Mouse (Mus musculus) G1E-ER4 (cell line): ENCODE results near the gene Angptl6. TPM values are rescaled to one million over a fixed set of nuclear protein-coding genes. Genes with fewer than 3 reads are reported as not detected.

Experiments
- GATA1 ChIP-seq: IDR thresholded peaks from one replicate; pipeline ENCODE4 v1.8.0; 2012; ENCODE audit warnings: low read length, inconsistent platforms
- polyA plus RNA-seq: library from polyadenylated mRNA; stranded (reverse); fragments of >175 nt; gene quantifications from 2 replicates; pipeline ENCODE4 v1.2.3, GENCODE M21; 2012

The Angptl6 gene
- polyA plus RNA-seq = 3.5 and 4.1 TPM in 2 replicates

GRCm38 (mm10) chr9:20879097-20879792, at the start of gene Angptl6:
TSS of gene Angptl6 (minus strand) at chr9:20879727.
- no peak for TF ChIP-seq GATA1

GRCm38 (mm10) chr9:20923258-20923657, 43.7 kb upstream of the Angptl6 start:
- TF ChIP-seq GATA1 = no peak

- TF ChIP-seq GATA1 = no peak
Observed at GRCm38 (mm10) chr9:20916160-20916559, 36.6 kb upstream of the Angptl6 start.

GRCm38 (mm10) chr9:20909948-20910347, 30.4 kb upstream of the Angptl6 start:
- no peak for TF ChIP-seq GATA1

- TF ChIP-seq GATA1 = no peak
Observed at GRCm38 (mm10) chr9:20902174-20902491, 22.6 kb upstream of the Angptl6 start.

- TF ChIP-seq GATA1 = no peak
Observed at GRCm38 (mm10) chr9:20901466-20902173, 22.1 kb upstream of the Angptl6 start.

- TF ChIP-seq GATA1 = no peak
Observed at GRCm38 (mm10) chr9:20898511-20899073, 19.1 kb upstream of the Angptl6 start, which contains the start of gene Eif3g. TSS of gene Eif3g (minus strand) at chr9:20898623.

- no peak for TF ChIP-seq GATA1
Observed at GRCm38 (mm10) chr9:20897736-20898510, 18.4 kb upstream of the Angptl6 start.

- no peak for TF ChIP-seq GATA1
Observed at GRCm38 (mm10) chr9:20895382-20895781, 15.9 kb upstream of the Angptl6 start.

- TF ChIP-seq GATA1 = no peak
Observed at GRCm38 (mm10) chr9:20894629-20895028, 15.1 kb upstream of the Angptl6 start.

- TF ChIP-seq GATA1 = no peak
Observed at GRCm38 (mm10) chr9:20893590-20894343, 14.2 kb upstream of the Angptl6 start.

GRCm38 (mm10) chr9:20893069-20893468, 13.5 kb upstream of the Angptl6 start:
- TF ChIP-seq GATA1 = no peak

- no peak for TF ChIP-seq GATA1
Observed at GRCm38 (mm10) chr9:20892104-20892653, 12.7 kb upstream of the Angptl6 start.

GRCm38 (mm10) chr9:20891339-20892103, 12.0 kb upstream of the Angptl6 start:
- TF ChIP-seq GATA1 = no peak
